Mouse (Mus musculus) CH12.LX (cell line): ENCODE results near the gene Fgfr2. TPM values are rescaled to one million over a fixed set of nuclear protein-coding genes. Genes with fewer than 3 reads are reported as not detected.

Experiments used
- DNase-seq: peaks from one replicate; pipeline ENCODE4 v3.0.0-alpha.2; 2013; ENCODE audit errors: extremely low read depth
- H3K27ac ChIP-seq: 2 replicates; pipeline ENCODE4 v1.5.1; 2012; ENCODE audit warnings: low read depth, mild to moderate bottlenecking, control low read depth, moderate library complexity; ENCODE audit not compliant: insufficient read depth
- H3K27me3 ChIP-seq: replicated peaks from 2 replicates; pipeline ENCODE3; 2012; ENCODE audit warnings: inconsistent platforms
- H3K36me3 ChIP-seq, 2 experiments: replicated peaks in 1 of 2; 2 replicates each; pipeline versions ENCODE3 to v1.6.1; 2012; ENCODE audit warnings: inconsistent platforms in 1 of 2, low read length in 1 of 2, mild to moderate bottlenecking in 1 of 2, mixed read lengths in 1 of 2, moderate library complexity in 1 of 2; ENCODE audit not compliant: control insufficient read depth in 1 of 2, insufficient read depth in 1 of 2
- H3K4me1 ChIP-seq, 2 experiments: 2 replicates each; pipeline ENCODE4 v1.6.1; 2012; ENCODE audit warnings: inconsistent platforms in 1 of 2, moderate library complexity in 1 of 2; ENCODE audit not compliant: insufficient read depth in 2 of 2, control insufficient read depth in 1 of 2
- H3K4me2 ChIP-seq: 2 replicates; pipeline ENCODE4 v1.6.1; 2012; ENCODE audit warnings: low read depth, mild to moderate bottlenecking, control low read depth; ENCODE audit not compliant: poor library complexity, insufficient read depth, severe bottlenecking
- H3K4me3 ChIP-seq, 3 experiments: fragments of 150-350 bp in 1 of 3; sonication (generic) in 1 of 3; replicated peaks in 1 of 3; 2 replicates each; pipeline versions ENCODE3 to v1.5.1; 2011 to 2012; ENCODE audit warnings: low read depth in 2 of 3, low read length in 2 of 3, mild to moderate bottlenecking in 2 of 3, moderate library complexity in 2 of 3, control low read depth in 1 of 3, improper control_type of control experiment in 1 of 3, inconsistent platforms in 1 of 3, mixed read lengths in 1 of 3; ENCODE audit not compliant: poor library complexity in 1 of 3
- H3K79me2 ChIP-seq: replicated peaks from 2 replicates; pipeline ENCODE4 v1.6.1; 2012; ENCODE audit warnings: mild to moderate bottlenecking, moderate library complexity; ENCODE audit not compliant: control insufficient read depth, poor library complexity, insufficient read depth, severe bottlenecking; ENCODE audit errors: extremely low read depth
- H3K9ac ChIP-seq: 2 replicates; pipeline ENCODE4 v1.6.1; 2012; ENCODE audit warnings: low read depth, mild to moderate bottlenecking, control low read depth, moderate library complexity; ENCODE audit not compliant: insufficient read depth
- H3K9me3 ChIP-seq: replicated peaks from 2 replicates; pipeline ENCODE3; 2012; ENCODE audit warnings: low read length, inconsistent platforms, mixed read lengths
- CHD2 ChIP-seq: IDR thresholded peaks from 2 replicates; pipeline ENCODE4 v1.6.1; 2011; ENCODE audit warnings: low read length, improper control_type of control experiment
- E2F4 ChIP-seq: IDR thresholded peaks from 2 replicates; pipeline ENCODE4 v1.6.1; 2011; ENCODE audit warnings: low read depth, low read length, improper control_type of control experiment; ENCODE audit not compliant: insufficient replicate concordance
- EP300 ChIP-seq: IDR thresholded peaks from 2 replicates; pipeline ENCODE4 v1.6.1; 2011; ENCODE audit warnings: low read length, improper control_type of control experiment
- JUN ChIP-seq: IDR thresholded peaks from 2 replicates; pipeline ENCODE4 v1.6.1; 2011; ENCODE audit warnings: low read depth, mild to moderate bottlenecking, low read length, improper control_type of control experiment, moderate library complexity; ENCODE audit not compliant: insufficient read depth
- MYC ChIP-seq: IDR thresholded peaks from 2 replicates; pipeline ENCODE4 v1.6.1; 2011; ENCODE audit warnings: low read depth, mild to moderate bottlenecking, improper control_type of control experiment, low read length
- NRF1 ChIP-seq: IDR thresholded peaks from 2 replicates; pipeline ENCODE4 v1.6.1; 2014; ENCODE audit warnings: low read depth, mild to moderate bottlenecking, inconsistent platforms, low read length, improper control_type of control experiment, moderate library complexity
- POLR2A ChIP-seq: IDR thresholded peaks from 2 replicates; pipeline ENCODE4 v1.6.1; 2011; ENCODE audit warnings: low read depth, mild to moderate bottlenecking, improper control_type of control experiment, low read length
- RCOR1 ChIP-seq: conservative IDR thresholded peaks from 2 replicates; pipeline ENCODE4 v1.6.1; 2012; ENCODE audit warnings: low read depth, mild to moderate bottlenecking, inconsistent platforms, low read length, improper control_type of control experiment
- SIN3A ChIP-seq: IDR thresholded peaks from 2 replicates; pipeline ENCODE4 v1.6.1; 2012; ENCODE audit warnings: low read length, improper control_type of control experiment, inconsistent platforms
- SMC3 ChIP-seq: IDR thresholded peaks from 2 replicates; pipeline ENCODE4 v1.6.1; 2011; ENCODE audit warnings: low read depth, low read length, improper control_type of control experiment
- USF1 ChIP-seq: IDR thresholded peaks from 2 replicates; pipeline ENCODE4 v1.6.1; 2014; ENCODE audit warnings: low read depth, mild to moderate bottlenecking, inconsistent platforms, low read length, improper control_type of control experiment
- USF2 ChIP-seq: conservative IDR thresholded peaks from 2 replicates; pipeline ENCODE4 v1.6.1; 2011; ENCODE audit warnings: low read depth, low read length, improper control_type of control experiment
- ZC3H11A ChIP-seq: IDR thresholded peaks from 2 replicates; pipeline ENCODE4 v1.6.1; 2012; ENCODE audit warnings: low read depth, mild to moderate bottlenecking, inconsistent platforms, low read length, improper control_type of control experiment
- ZMIZ1 ChIP-seq: IDR thresholded peaks from 2 replicates; pipeline ENCODE4 v1.6.1; 2012; ENCODE audit warnings: low read depth, mild to moderate bottlenecking, inconsistent platforms, low read length, improper control_type of control experiment
- ZNF384 ChIP-seq: IDR thresholded peaks from 2 replicates; pipeline ENCODE4 v1.6.1; 2012; ENCODE audit warnings: low read depth, low read length, improper control_type of control experiment, inconsistent platforms
- dilution Hi-C: fragments of 300-500 bp; cut with MboI; formaldehyde crosslinking; loops from 2 replicates; pipeline ENCODE4 v1.14.3; 2020; ENCODE audit warnings: low sequenced_read_pairs; ENCODE audit not compliant: extremely low pct_unique_long_range_greater_than_20kb, extremely low pct_ligation_motif_present
- in situ Hi-C: fragments of 300-500 bp; cut with MboI; formaldehyde crosslinking; loops from 3 replicates; pipeline ENCODE4 v1.14.3; 2019; ENCODE audit warnings: low sequenced_read_pairs, low pct_ligation_motif_present, low pct_unique_long_range_greater_than_20kb, mixed read lengths
- polyA plus RNA-seq: library from polyadenylated mRNA; unstranded; fragments of >175 nt; gene quantifications from 2 replicates; pipeline ENCODE4 v1.2.1, GENCODE M21; 2012; ENCODE audit warnings: low read depth; ENCODE audit not compliant: insufficient read length
- total RNA-seq, 2 experiments: library from RNA; depleted of rRNA; stranded (reverse); fragments of 300-350 nt in 1 of 2; fragments of >200 nt in 1 of 2; gene quantifications; 2 replicates each; pipeline ENCODE4 v1.2.3; 2012 to 2014

Gene Fgfr2
- total and polyA plus RNA-seq, 3 experiments: not detected

GRCm38 (mm10) chr7:131917384-131917783 is 1205.8 kb downstream of the Fgfr2 start:
- TF ChIP-seq ZC3H11A: no peak
- no peak for TF ChIP-seq USF2
- TF ChIP-seq SMC3: no peak
- no peak for TF ChIP-seq E2F4
- TF ChIP-seq SIN3A: no peak
- no peak for TF ChIP-seq EP300
- no peak for TF ChIP-seq RCOR1
- no peak for TF ChIP-seq JUN
- TF ChIP-seq POLR2A: no peak
- no peak for TF ChIP-seq MYC
- no peak for TF ChIP-seq ZNF384
- TF ChIP-seq USF1: no peak
- TF ChIP-seq NRF1: no peak
- Histone ChIP-seq H3K27ac (no peak overlapping the region), H3K9me3 (no peaks in the 10 kb centered on the region), H3K36me3 (no peaks in the 10 kb centered on the region), H3K4me1 (no peaks in the 10 kb centered on the region), H3K4me2 (no peak overlapping the region), H3K4me3 (no peak overlapping the region), H3K9ac (no peak overlapping the region), H3K79me2 (no peaks in the 10 kb centered on the region), H3K27me3 (peaks cover 64% of the 10 kb centered on the region)
- in situ Hi-C loops (no loop called here), dilution Hi-C loops (no loop called here)
- DNase-seq: no peak

GRCm38 (mm10) chr7:131909611-131910010 is 1213.5 kb downstream of the Fgfr2 start:
- Histone ChIP-seq H3K9ac (no peak overlapping the region), H3K4me3 (no peak overlapping the region), H3K9me3 (peaks cover 7% of the 10 kb centered on the region), H3K36me3 (no peaks in the 10 kb centered on the region), H3K27ac (no peak overlapping the region), H3K4me1 (no peaks in the 10 kb centered on the region), H3K4me2 (no peak overlapping the region), H3K79me2 (no peaks in the 10 kb centered on the region), H3K27me3 (peaks cover 74% of the 10 kb centered on the region)
- in situ Hi-C loops: no loop called here
- DNase-seq: no peak
- dilution Hi-C loops: no loop called here
- TF ChIP-seq MYC: no peak
- no peak for TF ChIP-seq CHD2
- no peak for TF ChIP-seq USF2
- no peak for TF ChIP-seq ZMIZ1
- no peak for TF ChIP-seq E2F4
